Mouse (Mus musculus): ENCODE measurements around the gene Bcl2a1d.
"Not testable (repeated sequence)": the region's sequence is repeated elsewhere in the genome, so short reads cannot be mapped to it uniquely, and the experiment has no call there.

DNA sequence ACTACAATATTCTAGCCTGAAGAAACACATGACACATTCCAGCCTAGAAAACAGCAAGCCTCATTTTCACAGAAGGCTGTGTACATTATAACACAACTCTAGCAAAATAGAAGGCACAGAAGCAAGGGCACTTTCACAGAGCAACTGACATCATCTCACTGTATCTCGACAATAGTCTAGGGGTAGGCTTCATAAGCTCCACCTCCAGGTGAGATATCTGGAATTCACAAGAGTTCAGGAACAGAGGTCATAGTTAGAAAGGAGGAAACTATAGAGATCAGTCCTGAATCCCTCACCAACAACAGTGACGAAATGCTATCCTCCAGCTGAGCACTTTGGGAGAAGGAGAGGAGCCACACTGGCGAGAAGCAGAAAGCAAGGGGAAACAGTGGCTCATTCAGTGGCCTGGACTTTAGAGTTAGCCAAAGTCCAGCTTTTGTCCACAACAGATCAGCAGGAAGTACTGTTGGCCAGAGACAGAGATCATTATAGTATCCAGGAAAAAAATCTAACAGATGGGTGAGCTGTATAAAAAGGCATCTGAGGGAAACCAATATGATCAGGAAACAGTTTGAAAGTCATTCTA is 19.5 kb downstream of the Bcl2a1d start:
- TF ChIP-seq CTCF, EP300 (IDR thresholded peaks at IDR 0.05; ENCODE audit: low read depth): not testable (repeated sequence)
